Mouse (Mus musculus): Measurements from ENCODE around the gene Prss32.

DNA sequence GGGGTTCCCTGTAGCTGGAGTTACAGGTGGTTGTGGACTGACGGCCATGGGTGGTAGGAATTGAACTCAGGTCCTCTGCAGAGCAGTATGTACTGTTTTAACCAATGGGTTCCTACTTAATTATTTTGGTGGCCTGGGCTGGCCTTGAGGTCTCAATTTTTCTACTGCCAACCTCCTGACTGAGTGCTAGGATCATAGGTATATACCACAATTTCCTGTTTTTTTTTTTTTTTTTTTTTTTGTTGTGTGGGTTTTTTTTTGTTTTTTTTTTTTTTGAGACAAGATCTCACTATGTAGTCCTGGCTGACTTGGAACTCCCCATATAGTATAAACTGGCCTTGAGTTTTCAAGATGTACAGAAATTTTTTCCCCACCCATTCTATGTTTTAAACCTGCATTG lies 12.5 kb upstream of the Prss32 start:
- TF ChIP-seq CTCF (conservative IDR thresholded peaks at IDR 0.05; ENCODE audit: low read length) (no peak), POU5F1 (IDR thresholded peaks at IDR 0.05; ENCODE audit: borderline replicate concordance, low read length) (no peak), NANOG (IDR thresholded peaks at IDR 0.05; ENCODE audit: borderline replicate concordance, low read length) (no peak)

Data from E14TG2a.4 (cell line).